Mouse (Mus musculus) olfactory bulb, adult 2 months (tissue): ENCODE results near the gene Cd79b.

Experiments
- CTCF ChIP-seq: fragments of 200-500 bp; IDR thresholded peaks from 2 replicates; pipeline ENCODE4 v1.5.1; 2012; ENCODE audit warnings: low read depth, mild to moderate bottlenecking, low read length, moderate library complexity; ENCODE audit not compliant: insufficient read depth
- POLR2A ChIP-seq: fragments of 200-500 bp; IDR thresholded peaks from 2 replicates; pipeline ENCODE4 v1.6.1; 2012; ENCODE audit warnings: mild to moderate bottlenecking, low read depth, low read length, moderate library complexity; ENCODE audit not compliant: insufficient read depth

- TF ChIP-seq CTCF (no peak), POLR2A (no peak)
These were observed 36.3 kb upstream of the Cd79b start for GRCm38 (mm10) chr11:106350853-106351252.
